Mouse (Mus musculus) gastrocnemius, postnatal 36 days (tissue): Measurements from ENCODE around the gene Il1f8. TPM values are rescaled to one million over a fixed set of nuclear protein-coding genes. Genes with fewer than 3 reads are reported as not detected.
"Not testable (repeated sequence)": the region's sequence is repeated elsewhere in the genome, so short reads cannot be mapped to it uniquely, and the experiment has no call there.

ENCODE experiments used
- DNase-seq, 2 experiments: peaks; one replicate each; pipeline ENCODE4 v3.0.0; 2022
- intact Hi-C: fragments of 180-260 bp; cut with DNase I; formaldehyde crosslinking; loops from one replicate; pipeline ENCODE4 v1.15.1; 2025
- long read RNA-seq, 2 experiments: library from polyadenylated mRNA; stranded (forward); transcript quantifications; one replicate each; pipeline ENCODE4 v2.0.0; 2021
- total RNA-seq, 2 experiments: library from RNA; stranded (reverse); gene quantifications; 2 replicates each; pipeline ENCODE4 v1.2.3; 2021

The Il1f8 gene
- total RNA-seq, result not detected
- long read RNA-seq, experiment 1, result 0 reads
- long read RNA-seq, experiment 2, result 0 reads

DNA sequence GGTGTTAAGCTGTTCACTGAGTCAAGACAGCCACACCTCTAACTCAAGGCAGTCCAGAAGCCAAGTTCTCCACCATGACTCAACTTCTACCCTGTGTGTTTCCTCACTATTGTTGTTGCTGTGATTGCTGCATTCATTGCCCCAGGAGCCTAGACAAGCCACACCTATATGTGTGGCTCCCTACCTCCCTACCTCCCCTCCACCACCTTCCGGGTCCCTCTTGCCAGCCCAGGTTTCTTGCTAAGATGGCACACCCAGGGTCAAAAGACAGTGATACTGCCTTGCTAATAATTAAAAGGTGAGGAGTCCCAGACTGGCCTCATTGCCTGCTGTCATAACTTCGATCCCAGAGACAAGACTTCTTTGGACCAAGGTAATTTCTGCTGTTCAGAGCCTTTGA, at the start of gene Il1f8:
Il1f8 (plus strand) TSS at position 301 of the 400 bp plus-strand sequence.
- no peak for DNase-seq
- intact Hi-C loops, result no loop called here

DNA sequence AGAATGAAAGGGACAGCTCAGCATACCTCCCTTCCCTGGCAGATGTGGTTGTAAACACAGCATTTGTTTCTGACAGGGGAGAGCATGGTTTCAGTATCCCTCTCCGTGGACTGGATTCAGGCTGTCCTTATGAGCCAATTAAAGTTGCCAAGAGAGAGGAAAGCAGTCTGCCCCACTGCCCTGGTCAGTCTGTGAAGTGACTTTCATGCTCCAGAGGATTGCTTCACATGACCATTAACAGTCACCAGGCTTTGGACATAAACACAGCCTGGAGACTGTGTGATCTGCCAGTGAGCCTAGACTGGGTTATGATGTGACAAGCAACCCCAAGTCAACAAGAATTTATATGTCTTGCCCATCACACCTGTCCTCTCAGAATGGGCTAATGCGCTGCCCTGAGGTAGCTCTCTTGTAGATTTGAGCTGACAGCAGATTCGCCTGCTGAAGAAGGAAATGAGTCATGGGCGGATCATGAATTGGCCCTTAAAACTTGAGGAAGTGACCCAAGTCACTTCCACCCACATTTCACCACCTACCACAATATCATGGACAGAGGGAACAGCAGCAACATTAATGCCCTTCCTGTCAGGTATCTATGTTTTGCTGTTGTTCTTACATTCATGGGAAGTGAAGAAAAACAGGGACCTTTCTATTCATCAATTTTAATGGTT, 49.2 kb upstream of the Il1f8 start:
- intact Hi-C loops, result no loop called here
- DNase-seq, result no peak

DNA sequence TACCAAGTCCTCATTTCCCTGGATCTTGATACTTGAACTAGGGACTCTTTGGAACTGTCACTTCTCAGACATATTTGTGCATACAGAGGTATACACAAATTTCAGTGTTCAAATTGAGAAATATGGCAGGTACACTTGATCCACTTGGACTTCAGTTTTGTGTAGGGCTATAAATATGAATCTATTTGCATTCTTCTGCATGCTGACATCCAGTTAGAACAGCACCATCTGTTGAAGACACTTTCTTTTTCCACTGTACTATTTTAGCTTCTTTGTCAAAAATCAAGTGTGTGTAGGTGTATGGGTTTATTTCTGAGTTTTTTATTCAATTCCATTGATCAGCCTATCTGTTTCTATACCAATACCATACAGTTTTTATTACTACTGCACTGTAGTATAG, 43.9 kb upstream of the Il1f8 start:
- intact Hi-C loops, result no loop called here
- DNase-seq, result no peak

DNA sequence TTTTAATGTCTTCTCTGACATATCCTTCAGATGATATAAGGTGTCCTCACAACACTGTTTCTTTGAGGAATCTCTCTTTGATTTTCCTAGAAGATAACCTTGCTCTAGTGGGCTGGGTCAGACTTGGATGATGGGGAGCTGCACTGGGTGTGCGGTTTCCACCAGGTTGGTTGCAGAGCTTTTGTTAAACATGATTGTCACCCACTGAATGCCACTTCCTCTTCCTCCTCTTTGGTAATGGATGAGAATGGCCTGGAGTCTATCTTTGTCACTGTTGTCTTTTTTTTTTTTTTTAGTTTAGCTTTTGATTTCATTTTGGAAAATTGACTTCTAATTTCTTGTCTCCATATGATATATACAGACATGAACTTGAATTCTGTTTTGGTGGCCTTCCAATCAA, 18.6 kb upstream of the Il1f8 start:
- no peak for DNase-seq
- intact Hi-C loops, result no loop called here

DNA sequence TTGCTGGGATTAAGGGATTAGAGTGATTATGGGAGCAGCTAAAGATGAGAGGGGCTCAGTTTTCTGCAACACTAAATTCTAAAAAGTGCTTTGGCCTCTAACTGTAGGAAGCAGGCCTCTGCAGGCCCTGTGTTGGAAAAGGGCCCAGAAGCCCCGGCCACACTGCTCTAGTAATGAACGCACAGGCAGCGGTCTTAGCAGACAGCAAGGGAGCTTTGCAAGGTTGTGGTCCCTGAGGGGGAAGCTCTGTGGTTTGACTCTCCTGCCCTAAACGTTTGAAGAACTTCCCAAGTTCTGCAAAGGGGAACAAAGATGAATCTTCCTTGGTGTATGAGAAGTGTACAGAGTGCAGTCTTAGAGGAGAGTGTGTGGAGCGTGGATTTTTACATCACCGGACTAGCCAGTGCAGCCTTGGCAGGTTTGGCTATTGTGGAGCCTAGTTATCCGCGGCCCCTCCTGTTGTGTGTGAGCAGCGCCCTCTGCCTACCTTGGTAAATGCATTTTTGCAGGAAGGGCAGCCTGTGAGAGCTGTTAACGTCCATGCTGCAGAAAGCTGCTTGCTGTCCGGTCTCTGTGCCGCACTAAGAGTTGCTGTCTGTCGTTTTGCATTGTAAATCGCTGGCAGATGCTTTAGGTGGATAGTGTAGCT, 28.8 kb downstream of the Il1f8 start:
- DNase-seq, intact Hi-C loops: not testable (repeated sequence)

DNA sequence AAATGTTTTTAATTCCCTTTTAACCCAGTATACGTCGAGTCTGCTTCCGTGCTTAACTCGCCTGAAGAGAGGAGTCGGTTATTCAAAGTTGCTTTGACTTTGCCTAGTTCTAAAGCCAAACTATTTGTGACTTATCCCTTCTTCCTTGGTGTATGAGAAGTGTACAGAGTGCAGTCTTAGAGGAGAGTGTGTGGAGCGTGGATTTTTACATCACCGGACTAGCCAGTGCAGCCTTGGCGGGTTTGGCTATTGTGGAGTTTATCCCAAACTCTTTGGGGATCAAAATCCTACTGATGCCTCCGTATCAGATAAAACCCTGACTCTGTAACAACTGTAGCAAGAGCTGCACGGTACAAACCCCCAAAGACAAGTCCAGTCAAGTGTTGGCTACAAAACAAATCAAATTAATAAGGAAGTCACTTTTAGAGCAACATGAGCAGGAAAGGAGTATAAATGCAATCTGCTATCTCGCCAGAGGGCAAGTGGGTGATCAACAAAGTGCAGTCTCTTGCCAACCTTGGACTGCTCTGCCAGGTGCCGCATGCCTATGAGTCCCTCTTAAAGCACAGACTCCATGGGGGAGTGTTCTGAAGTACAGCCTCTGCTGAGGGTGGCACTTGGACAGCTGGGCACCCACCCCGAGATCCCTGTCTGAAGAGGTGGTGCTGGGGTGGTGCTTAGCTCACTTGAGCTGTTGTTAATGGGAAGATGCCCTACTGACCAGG, 29.6 kb downstream of the Il1f8 start:
- intact Hi-C loops, result not testable (repeated sequence)

DNA sequence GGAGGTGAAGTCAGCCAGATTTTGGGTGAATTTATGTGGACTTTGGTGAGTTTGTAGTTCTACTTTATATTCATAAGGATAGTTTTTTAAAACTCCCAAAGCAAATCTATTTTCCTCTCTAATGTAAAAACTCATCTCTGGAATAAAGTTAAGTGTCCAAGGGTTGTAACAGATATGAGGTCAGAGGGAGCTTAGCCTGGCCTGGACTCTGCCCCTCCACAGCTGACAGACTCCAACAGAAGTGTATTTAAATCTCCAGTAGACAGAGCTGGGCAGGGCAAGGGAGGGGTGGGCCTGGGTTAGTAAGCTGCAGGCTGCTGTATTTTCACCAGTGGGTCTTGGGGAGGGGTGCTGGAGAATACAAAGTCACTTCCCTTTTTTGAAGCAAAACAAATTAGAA, 31.1 kb downstream of the Il1f8 start:
- intact Hi-C loops, DNase-seq: not testable (repeated sequence)

More for the DNA sequence above, 29.6 kb downstream of the Il1f8 start:
- DNase-seq, result not testable (repeated sequence)

DNA sequence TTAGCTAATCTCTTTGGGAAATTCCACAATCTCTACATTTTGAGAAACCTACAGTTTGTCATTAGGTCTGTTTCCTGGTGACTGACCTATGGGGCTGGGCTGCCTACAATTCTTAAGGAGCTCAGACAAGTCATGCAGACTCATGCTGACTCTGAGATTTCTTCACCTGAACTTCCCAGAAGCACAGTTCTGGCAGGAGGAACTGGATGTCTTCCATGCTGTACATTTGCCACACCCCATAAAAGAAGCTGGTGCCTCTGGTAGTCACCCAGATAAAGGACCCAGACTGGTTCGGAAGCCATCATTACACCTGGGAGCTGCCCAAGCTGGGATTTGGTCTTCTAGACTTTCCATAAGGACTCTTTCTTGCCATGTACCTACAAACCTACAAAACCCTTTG, 33.2 kb downstream of the Il1f8 start, which contains the start of gene Il1f9:
Il1f9 (plus strand) TSS at position 301 of the 400 bp plus-strand sequence.
- intact Hi-C loops, result no loop called here
- no peak for DNase-seq

DNA sequence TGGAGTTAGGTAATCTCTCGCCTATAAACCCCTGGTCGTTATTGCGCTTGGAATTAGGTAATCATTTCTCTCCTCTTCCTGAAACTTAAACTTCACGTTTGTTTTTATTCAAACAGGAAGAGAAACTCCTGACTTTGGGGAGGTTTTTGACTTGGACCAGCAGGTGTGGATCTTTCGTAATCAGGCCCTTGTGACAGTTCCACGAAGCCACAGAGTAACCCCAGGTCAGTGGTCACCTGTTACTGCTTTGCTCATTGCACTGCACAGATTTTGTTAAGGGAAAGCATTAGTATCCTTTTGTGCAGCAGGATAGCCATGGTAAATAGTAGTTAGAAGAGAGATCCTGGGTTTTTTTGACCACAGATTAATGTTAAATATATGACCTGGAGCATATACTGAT, 34.6 kb downstream of the Il1f8 start:
- DNase-seq, result no peak
- intact Hi-C loops, result no loop called here

DNA sequence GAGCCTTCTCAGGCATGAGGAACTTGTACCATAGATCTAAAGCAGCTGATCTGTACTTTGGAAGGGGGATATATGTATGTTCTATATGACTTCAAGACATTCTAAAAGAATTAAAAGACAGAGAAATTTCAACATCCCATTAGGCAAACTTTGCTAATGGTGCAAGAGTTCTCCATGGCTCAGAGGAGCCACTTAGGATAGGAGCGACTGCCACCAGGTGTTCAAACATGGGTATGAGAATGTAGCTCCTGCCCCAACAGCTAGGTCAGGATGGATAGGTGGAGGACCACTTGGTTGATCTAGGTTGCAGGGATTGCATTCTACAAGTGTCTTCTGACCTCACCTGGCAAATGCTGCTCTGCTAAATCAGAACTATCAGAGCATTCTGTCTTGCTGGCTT, 35.2 kb downstream of the Il1f8 start:
- intact Hi-C loops, result no loop called here
- DNase-seq, result no peak

Other genes starting within 250 kb of the Il1f8 start
- gene Hnmt, start 103.8 kb upstream of the Il1f8 start, total RNA-seq, result 1 to 10 TPM; 6.0 to 7.1 TPM
- gene Tbpl2, start 56.6 kb upstream of the Il1f8 start, total RNA-seq, result not detected
- not detected for gene Il1f9, start 33.3 kb downstream of the Il1f8 start, total RNA-seq
- gene Il1f6, start 62.3 kb downstream of the Il1f8 start, total RNA-seq, result not detected
- gene Il1f5, start 123.8 kb downstream of the Il1f8 start, total RNA-seq, result not detected
- not detected for gene Il1f10, start 138.0 kb downstream of the Il1f8 start, total RNA-seq
- not detected for gene Il1rn, start 183.7 kb downstream of the Il1f8 start, total RNA-seq
- gene Psd4, start 214.4 kb downstream of the Il1f8 start, total RNA-seq, result under 1 TPM; 0.27 to 0.87 TPM